Mouse (Mus musculus) testis, adult 2 months (tissue): ENCODE measurements around the gene Kdr.

Experiments used
- CTCF ChIP-seq: fragments of 200-500 bp; IDR thresholded peaks from 2 replicates; pipeline ENCODE4 v1.5.1; 2012; ENCODE audit warnings: low read depth, mild to moderate bottlenecking, inconsistent platforms, low read length, moderate library complexity; ENCODE audit not compliant: control insufficient read depth, insufficient read depth, insufficient replicate concordance
- POLR2A ChIP-seq: fragments of 200-500 bp; IDR thresholded peaks from 2 replicates; pipeline ENCODE4 v1.6.1; 2012; ENCODE audit warnings: low read depth, mild to moderate bottlenecking, inconsistent platforms, low read length, moderate library complexity; ENCODE audit not compliant: control insufficient read depth

- no peak for TF ChIP-seq POLR2A
- no peak for TF ChIP-seq CTCF
Observed at GRCm38 (mm10) chr5:75950866-75951265, 27.4 kb downstream of the Kdr start.
